Mouse (Mus musculus): ENCODE measurements around the gene Ptms. TPM values are rescaled to one million over a fixed set of nuclear protein-coding genes. Genes with fewer than 3 reads are reported as not detected.

The Ptms gene
- polyA plus RNA-seq, 1 experiment from 2014 or later, result 701 TPM

GRCm38 (mm10) chr6:124931525-124932313, 11.8 kb upstream of the Ptms start:
- Histone ChIP-seq H3K36me3 (ENCODE audit: control insufficient read depth, insufficient read depth) (peaks cover 26% of the 10 kb centered on the region), H3K4me3 (replicated peaks; ENCODE audit: low read length) (peak overlapping the region; percentile 90), H3K27me3 (replicated peaks; ENCODE audit: control insufficient read depth, insufficient read depth, low read length) (no peaks in the 10 kb centered on the region), H3K9ac (replicated peaks; ENCODE audit: low read depth, low read length) (peak overlapping the region; percentile 98), H3K4me2 (ENCODE audit: low read length) (peak overlapping the region; percentile 74), H3K4me1 (replicated peaks; ENCODE audit: control insufficient read depth, insufficient read depth, low read length) (peaks cover 16% of the 10 kb centered on the region), H3K9me3 (ENCODE audit: control insufficient read depth, low read length) (no peaks in the 10 kb centered on the region), H3K27ac (ENCODE audit: low read length) (peak overlapping the region; percentile 96)
- ATAC-seq, result peak; percentile 29
- WGBS, result 1% methylated on average over 47 of the region's 48 CpGs

GRCm38 (mm10) chr6:124930754-124931524, 11.0 kb upstream of the Ptms start, which contains the start of gene Mlf2:
Gene Mlf2, plus strand, starts transcription at chr6:124931386.
- Histone ChIP-seq H3K4me3 (replicated peaks; ENCODE audit: low read length) (peak within 1 kb of the TSS; percentile 90), H3K9ac (replicated peaks; ENCODE audit: low read depth, low read length) (peak within 1 kb of the TSS; percentile 98), H3K36me3 (ENCODE audit: control insufficient read depth, insufficient read depth) (peaks cover 19% of the 10 kb centered on the region), H3K4me2 (ENCODE audit: low read length) (peak within 1 kb of the TSS; percentile 74), H3K4me1 (replicated peaks; ENCODE audit: control insufficient read depth, insufficient read depth, low read length) (peaks cover 16% of the 10 kb centered on the region), H3K27me3 (replicated peaks; ENCODE audit: control insufficient read depth, insufficient read depth, low read length) (no peaks in the 10 kb centered on the region), H3K9me3 (ENCODE audit: control insufficient read depth, low read length) (no peaks in the 10 kb centered on the region), H3K27ac (ENCODE audit: low read length) (peak within 1 kb of the TSS; percentile 96)
- peak; percentile 90 for ATAC-seq
- under 1% methylated on average over 53 of the region's 64 CpGs for WGBS

- Histone ChIP-seq H3K4me2 (ENCODE audit: low read length) (peak overlapping the region; percentile 47), H3K27ac (ENCODE audit: low read length) (peak overlapping the region; percentile 96), H3K9ac (replicated peaks; ENCODE audit: low read depth, low read length) (peak overlapping the region; percentile 98)
These were observed 10.3 kb upstream of the Ptms start for GRCm38 (mm10) chr6:124930231-124930630.

GRCm38 (mm10) chr6:124925941-124926340, 6.0 kb upstream of the Ptms start:
- Histone ChIP-seq H3K27me3 (replicated peaks; ENCODE audit: control insufficient read depth, insufficient read depth, low read length) (no peaks in the 10 kb centered on the region), H3K36me3 (ENCODE audit: control insufficient read depth, insufficient read depth) (no peaks in the 10 kb centered on the region), H3K9me3 (ENCODE audit: control insufficient read depth, low read length) (no peaks in the 10 kb centered on the region), H3K27ac (ENCODE audit: low read length) (no peak overlapping the region), H3K4me2 (ENCODE audit: low read length) (no peak overlapping the region), H3K9ac (replicated peaks; ENCODE audit: low read depth, low read length) (no peak overlapping the region), H3K4me3 (replicated peaks; ENCODE audit: low read length) (no peak overlapping the region), H3K4me1 (replicated peaks; ENCODE audit: control insufficient read depth, insufficient read depth, low read length) (peaks cover 14% of the 10 kb centered on the region)
- ATAC-seq, result no peak
- 49% methylated on average over 5 of the region's 5 CpGs for WGBS

More at GRCm38 (mm10) chr6:124930231-124930630, 10.3 kb upstream of the Ptms start:
- Histone ChIP-seq H3K27me3 (replicated peaks; ENCODE audit: control insufficient read depth, insufficient read depth, low read length) (no peaks in the 10 kb centered on the region), H3K9me3 (ENCODE audit: control insufficient read depth, low read length) (no peaks in the 10 kb centered on the region), H3K4me3 (replicated peaks; ENCODE audit: low read length) (peak overlapping the region; percentile 90), H3K4me1 (replicated peaks; ENCODE audit: control insufficient read depth, insufficient read depth, low read length) (peaks cover 20% of the 10 kb centered on the region), H3K36me3 (ENCODE audit: control insufficient read depth, insufficient read depth) (peaks cover 16% of the 10 kb centered on the region)
- WGBS, result 45% methylated on average over 1 of the region's 1 CpGs
- ATAC-seq, result no peak

GRCm38 (mm10) chr6:124925173-124925793, 5.4 kb upstream of the Ptms start:
- no peak overlapping the region for H3K4me2 ChIP-seq (ENCODE audit: low read length)
- no peak overlapping the region for H3K4me3 ChIP-seq (replicated peaks; ENCODE audit: low read length)
- H3K27ac ChIP-seq (ENCODE audit: low read length), result no peak overlapping the region
- 38% methylated on average over 12 of the region's 12 CpGs for whole genome bisulfite sequencing
- no peaks in the 10 kb centered on the region for H3K36me3 ChIP-seq (ENCODE audit: control insufficient read depth, insufficient read depth)
- H3K9me3 ChIP-seq (ENCODE audit: control insufficient read depth, low read length), result no peaks in the 10 kb centered on the region
- H3K4me1 ChIP-seq (replicated peaks; ENCODE audit: control insufficient read depth, insufficient read depth, low read length), result peaks cover 17% of the 10 kb centered on the region
- H3K27me3 ChIP-seq (replicated peaks; ENCODE audit: control insufficient read depth, insufficient read depth, low read length), result no peaks in the 10 kb centered on the region
- ATAC-seq, result no peak
- no peak overlapping the region for H3K9ac ChIP-seq (replicated peaks; ENCODE audit: low read depth, low read length)

GRCm38 (mm10) chr6:124921539-124921938, 1.6 kb upstream of the Ptms start:
- H3K36me3 ChIP-seq (ENCODE audit: control insufficient read depth, insufficient read depth), result no peaks in the 10 kb centered on the region
- no peaks in the 10 kb centered on the region for H3K27me3 ChIP-seq (replicated peaks; ENCODE audit: control insufficient read depth, insufficient read depth, low read length)
- no peak overlapping the region for H3K9ac ChIP-seq (replicated peaks; ENCODE audit: low read depth, low read length)
- H3K4me1 ChIP-seq (replicated peaks; ENCODE audit: control insufficient read depth, insufficient read depth, low read length), result peaks cover 33% of the 10 kb centered on the region
- no peak overlapping the region; the same call in 1 of the 2 replicates for H3K27ac ChIP-seq (ENCODE audit: low read length)
- H3K4me2 ChIP-seq (ENCODE audit: low read length), result no peak overlapping the region
- ATAC-seq, result no peak
- H3K9me3 ChIP-seq (ENCODE audit: control insufficient read depth, low read length), result no peaks in the 10 kb centered on the region
- H3K4me3 ChIP-seq (replicated peaks; ENCODE audit: low read length), result no peak overlapping the region
- WGBS, result 62% methylated on average over 4 of the region's 4 CpGs

- H3K27me3 ChIP-seq (replicated peaks; ENCODE audit: control insufficient read depth, insufficient read depth, low read length), result no peaks in the 10 kb centered on the region
- 26% methylated on average over 9 of the region's 9 CpGs for WGBS
- H3K27ac ChIP-seq (ENCODE audit: low read length), result peak overlapping the region; percentile 100
- H3K4me3 ChIP-seq (replicated peaks; ENCODE audit: low read length), result peak overlapping the region; percentile 78
- H3K4me1 ChIP-seq (replicated peaks; ENCODE audit: control insufficient read depth, insufficient read depth, low read length), result peaks cover 38% of the 10 kb centered on the region
- peak overlapping the region; percentile 77 for H3K4me2 ChIP-seq (ENCODE audit: low read length)
- H3K9ac ChIP-seq (replicated peaks; ENCODE audit: low read depth, low read length), result peak overlapping the region; percentile 57
- no peaks in the 10 kb centered on the region for H3K36me3 ChIP-seq (ENCODE audit: control insufficient read depth, insufficient read depth)
- no peak for ATAC-seq
- H3K9me3 ChIP-seq (ENCODE audit: control insufficient read depth, low read length), result no peaks in the 10 kb centered on the region
These were observed 599 bp upstream of the Ptms start for GRCm38 (mm10) chr6:124920318-124921085.

GRCm38 (mm10) chr6:124918890-124919627, 844 bp downstream of the Ptms start:
- Histone ChIP-seq H3K4me1 (replicated peaks; ENCODE audit: control insufficient read depth, insufficient read depth, low read length) (peaks cover 48% of the 10 kb centered on the region), H3K9ac (replicated peaks; ENCODE audit: low read depth, low read length) (peak overlapping the region; percentile 99), H3K4me3 (replicated peaks; ENCODE audit: low read length) (peak overlapping the region; percentile 78), H3K36me3 (ENCODE audit: control insufficient read depth, insufficient read depth) (peaks cover 6% of the 10 kb centered on the region), H3K27ac (ENCODE audit: low read length) (peak overlapping the region; percentile 100), H3K9me3 (ENCODE audit: control insufficient read depth, low read length) (no peaks in the 10 kb centered on the region), H3K4me2 (ENCODE audit: low read length) (peak overlapping the region; percentile 77), H3K27me3 (replicated peaks; ENCODE audit: control insufficient read depth, insufficient read depth, low read length) (no peaks in the 10 kb centered on the region)
- no peak for ATAC-seq
- WGBS, result 15% methylated on average over 13 of the region's 14 CpGs
